Mouse (Mus musculus) spleen, adult 2 months (tissue): ENCODE measurements around the gene Fam221b. TPM values are rescaled to one million over a fixed set of nuclear protein-coding genes. Genes with fewer than 3 reads are reported as not detected.

Experiments used
- DNase-seq, 2 experiments: peaks; one replicate each; pipeline versions ENCODE4 v3.0.0 to v3.0.0-alpha.2; 2012 to 2021; ENCODE audit warnings: low spot score in 2 of 2, low read depth in 1 of 2
- H3K27ac ChIP-seq: fragments of 200-500 bp; 2 replicates; pipeline ENCODE4 v1.5.1; 2012; ENCODE audit warnings: low read length, inconsistent platforms; ENCODE audit not compliant: insufficient read depth
- H3K27me3 ChIP-seq: fragments of 200-500 bp; 2 replicates; pipeline ENCODE4 v1.6.1; 2012; ENCODE audit warnings: mild to moderate bottlenecking, moderate library complexity, low read length, inconsistent platforms; ENCODE audit not compliant: control insufficient read depth, insufficient read depth
- H3K36me3 ChIP-seq: fragments of 200-500 bp; 2 replicates; pipeline ENCODE4 v1.6.1; 2012; ENCODE audit warnings: mild to moderate bottlenecking, low read length, inconsistent platforms; ENCODE audit not compliant: control insufficient read depth, insufficient read depth
- H3K4me1 ChIP-seq: fragments of 200-500 bp; 2 replicates; pipeline ENCODE4 v1.6.1; 2011; ENCODE audit warnings: inconsistent platforms; ENCODE audit not compliant: control insufficient read depth, insufficient read depth, insufficient read length
- H3K4me3 ChIP-seq: fragments of 200-500 bp; 2 replicates; pipeline ENCODE4 v1.5.1; 2011; ENCODE audit warnings: mild to moderate bottlenecking, inconsistent platforms; ENCODE audit not compliant: insufficient read depth, insufficient read length; ENCODE audit errors: extremely low read depth
- CTCF ChIP-seq: fragments of 200-500 bp; IDR thresholded peaks from 2 replicates; pipeline ENCODE4 v1.5.1; 2011; ENCODE audit warnings: mild to moderate bottlenecking, inconsistent platforms; ENCODE audit not compliant: insufficient read depth, insufficient read length, insufficient replicate concordance; ENCODE audit errors: extremely low read depth
- POLR2A ChIP-seq: fragments of 200-500 bp; IDR thresholded peaks from 2 replicates; pipeline ENCODE4 v1.6.1; 2011; ENCODE audit warnings: low read depth, low read length, inconsistent platforms
- WGBS: fragments of 180-500 bp; shearing (Covaris S2); methylation state at CpG from one replicate; pipeline ENCODE4 v1.1.7; 2018; 5-methylcytosine and 5-hydroxymethylcytosine counted together
- polyA plus RNA-seq: library from polyadenylated mRNA; depleted of rRNA; stranded (reverse); fragments of >200 nt; gene quantifications from 2 replicates; pipeline ENCODE4 v1.2.3, GENCODE M21; 2012; rRNA removed

Gene Fam221b
- polyA plus RNA-seq, result not detected in 2 replicates

GRCm38 (mm10) chr4:43668782-43669427 is at the start of gene Fam221b, which contains the start of gene Tmem8b:
Fam221b (minus strand) TSS chr4:43669145.
Tmem8b (plus strand) TSS chr4:43668971.
- Histone ChIP-seq H3K27ac (no peak within 1 kb of the TSS), H3K27me3 (no peaks in the 10 kb centered on the region), H3K36me3 (no peaks in the 10 kb centered on the region), H3K4me1 (peaks cover 4% of the 10 kb centered on the region; the same call in 1 of the 2 replicates), H3K4me3 (peak within 1 kb of the TSS; percentile 64)
- WGBS, result 3% methylated on average over 41 of the region's 41 CpGs
- no peak for TF ChIP-seq POLR2A
- no peak for TF ChIP-seq CTCF
- peak; percentile 54 to 90 for DNase-seq

DNA sequence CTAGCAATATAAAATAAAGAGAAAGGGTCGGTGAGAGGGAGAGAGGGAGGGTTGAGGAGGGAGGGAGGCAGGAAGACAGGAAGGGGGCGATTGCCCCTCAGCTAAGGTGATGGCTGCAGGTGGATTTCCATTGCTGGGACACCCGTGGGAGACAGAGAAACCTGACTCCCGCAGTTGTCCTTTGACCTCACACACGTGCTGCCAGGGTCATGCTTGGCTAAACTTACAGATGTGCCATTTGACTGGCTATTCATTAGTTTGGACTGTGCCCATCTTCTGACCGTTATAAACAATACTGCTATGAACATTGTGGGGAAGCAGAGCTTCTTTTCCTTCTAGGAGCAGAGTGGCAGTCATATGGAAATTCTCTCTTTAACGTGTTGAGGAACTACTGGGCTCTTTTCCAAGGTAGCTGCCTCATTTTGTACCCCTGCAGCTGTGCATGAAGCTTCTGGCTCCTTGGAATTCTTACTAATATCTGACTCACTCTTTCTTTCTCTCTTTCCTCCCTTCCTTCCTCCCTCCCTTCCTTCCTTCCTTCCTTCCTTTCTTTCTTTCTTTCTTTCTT is 44.8 kb upstream of the Fam221b start:
- Histone ChIP-seq H3K27ac (no peak overlapping the region), H3K4me1 (no peaks in the 10 kb centered on the region), H3K4me3 (no peak overlapping the region), H3K27me3 (no peaks in the 10 kb centered on the region), H3K36me3 (no peaks in the 10 kb centered on the region)
- 54% methylated on average over 7 of the region's 7 CpGs for WGBS
- TF ChIP-seq CTCF (no peak), POLR2A (no peak)
- DNase-seq, result no peak

- Histone ChIP-seq H3K27me3 (no peaks in the 10 kb centered on the region), H3K4me1 (no peaks in the 10 kb centered on the region), H3K36me3 (no peaks in the 10 kb centered on the region), H3K4me3 (no peak overlapping the region), H3K27ac (no peak overlapping the region)
- peak; percentile 4 to 60 for DNase-seq
- WGBS, result 0% methylated on average over 2 of the region's 2 CpGs
- TF ChIP-seq CTCF (peak; percentile 81; the same call in 1 of the 2 replicates), POLR2A (no peak)
Measured at GRCm38 (mm10) chr4:43711821-43712220, 42.9 kb upstream of the Fam221b start.

GRCm38 (mm10) chr4:43709869-43710268 is 40.9 kb upstream of the Fam221b start, which contains the start of gene Olfr71:
Olfr71 (minus strand) TSS chr4:43710255.
- H3K4me3 ChIP-seq, result no peak within 1 kb of the TSS
- TF ChIP-seq CTCF (no peak), POLR2A (no peak)
- H3K27me3 ChIP-seq, result no peaks in the 10 kb centered on the region
- H3K27ac ChIP-seq, result no peak within 1 kb of the TSS
- no peak for DNase-seq
- no peaks in the 10 kb centered on the region for H3K36me3 ChIP-seq
- H3K4me1 ChIP-seq, result no peaks in the 10 kb centered on the region
- 57% methylated on average over 6 of the region's 6 CpGs for WGBS

DNA sequence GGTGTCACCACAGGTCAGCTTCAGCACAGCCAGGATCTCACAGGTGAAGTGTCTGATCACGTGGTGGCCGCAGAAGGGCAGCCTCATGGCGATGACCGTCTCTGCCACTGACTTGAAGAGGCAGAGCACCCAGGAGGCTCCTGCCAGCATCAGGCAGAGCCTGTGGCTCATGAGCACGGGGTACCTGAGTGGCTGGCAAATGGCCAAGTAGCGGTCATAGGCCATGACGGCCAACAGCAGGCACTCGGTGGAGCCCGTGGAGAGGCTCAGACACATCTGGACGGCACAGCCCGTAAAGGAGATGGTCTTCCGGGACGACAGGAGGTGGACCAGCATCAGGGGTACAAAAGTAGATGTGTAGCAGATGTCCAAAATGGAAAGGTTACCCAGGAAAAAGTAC is 37.0 kb upstream of the Fam221b start:
- H3K4me3 ChIP-seq, result no peak overlapping the region

GRCm38 (mm10) chr4:43703851-43704250 is 34.9 kb upstream of the Fam221b start:
- no peak overlapping the region for H3K4me3 ChIP-seq
- no peaks in the 10 kb centered on the region for H3K27me3 ChIP-seq
- WGBS, result 75% methylated on average over 8 of the region's 8 CpGs
- no peak for DNase-seq
- TF ChIP-seq CTCF (no peak), POLR2A (no peak)
- H3K36me3 ChIP-seq, result no peaks in the 10 kb centered on the region
- H3K27ac ChIP-seq, result no peak overlapping the region
- H3K4me1 ChIP-seq, result no peaks in the 10 kb centered on the region

More for the DNA sequence above, 37.0 kb upstream of the Fam221b start:
- Histone ChIP-seq H3K4me1 (no peaks in the 10 kb centered on the region), H3K27me3 (no peaks in the 10 kb centered on the region), H3K36me3 (no peaks in the 10 kb centered on the region), H3K27ac (no peak overlapping the region)
- no peak for DNase-seq
- 89% methylated on average over 13 of the region's 13 CpGs for WGBS
- TF ChIP-seq POLR2A (no peak), CTCF (no peak)

DNA sequence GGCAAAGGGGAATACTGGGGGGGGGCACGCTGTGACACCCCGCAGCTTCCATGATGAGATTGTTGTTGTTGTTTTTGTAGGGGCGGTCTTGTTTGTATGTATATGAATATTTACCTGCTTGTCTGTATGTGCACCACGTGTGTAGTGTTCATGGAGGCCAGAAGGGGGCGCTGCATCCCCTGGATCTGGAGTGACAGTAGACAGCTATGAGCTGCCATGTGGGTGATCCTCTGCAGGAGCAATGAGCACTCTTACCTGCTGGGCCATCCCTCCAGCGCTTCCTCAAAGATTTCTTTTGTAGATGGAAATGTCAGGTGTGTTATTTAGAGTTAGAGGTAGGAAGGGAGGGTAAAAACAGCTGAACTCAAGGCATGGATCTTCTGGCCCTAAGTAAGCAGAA is 34.5 kb upstream of the Fam221b start:
- DNase-seq, result no peak
- Histone ChIP-seq H3K4me3 (no peak overlapping the region), H3K36me3 (no peaks in the 10 kb centered on the region), H3K4me1 (no peaks in the 10 kb centered on the region), H3K27me3 (no peaks in the 10 kb centered on the region), H3K27ac (no peak overlapping the region)
- TF ChIP-seq POLR2A (no peak), CTCF (peak; percentile 7; the same call in 1 of the 2 replicates)
- 81% methylated on average over 6 of the region's 6 CpGs for WGBS
